Mouse (Mus musculus): ENCODE data around the gene Dcaf1. TPM values are rescaled to one million over a fixed set of nuclear protein-coding genes. Genes with fewer than 3 reads are reported as not detected.

Gene Dcaf1
- polyA plus RNA-seq, 1 experiment from 2014 or later: 19.4 TPM

DNA sequence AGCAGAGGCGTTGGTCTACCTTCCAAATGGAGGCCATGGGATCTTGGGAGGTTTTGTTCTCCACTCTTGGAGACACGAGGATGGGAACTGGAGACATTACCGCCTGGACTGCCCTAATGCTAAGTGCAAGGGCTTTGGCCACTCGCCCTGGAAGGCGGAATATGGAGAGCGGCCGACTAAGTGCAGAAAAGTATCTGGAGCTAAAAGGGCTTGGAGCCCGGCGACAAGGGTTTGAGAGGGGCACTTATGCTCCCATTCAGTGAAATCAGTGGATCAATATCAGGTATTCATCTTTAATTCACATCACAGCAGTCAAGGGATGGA lies 70.8 kb downstream of the Dcaf1 start:
- Histone ChIP-seq H3K27me3 (ENCODE audit: control insufficient read depth, insufficient read depth, low read depth, low read length) (no peaks in the 10 kb centered on the region), H3K9me3 (ENCODE audit: control insufficient read depth, low read length) (no peaks in the 10 kb centered on the region), H3K4me3 (ENCODE audit: low read length) (peak overlapping the region; percentile 84), H3K9ac (ENCODE audit: low read length) (peak overlapping the region; percentile 86), H3K4me2 (ENCODE audit: low read depth, low read length) (peak overlapping the region; percentile 90), H3K27ac (ENCODE audit: low read length) (peak overlapping the region; percentile 97), H3K4me1 (replicated peaks; ENCODE audit: control insufficient read depth, insufficient read depth, low read length) (peaks cover 29% of the 10 kb centered on the region), H3K36me3 (ENCODE audit: control insufficient read depth, insufficient read depth, low read length) (peaks cover 27% of the 10 kb centered on the region)
- 0% methylated on average over 9 of the region's 9 CpGs for WGBS
- ATAC-seq (ENCODE audit: low read depth): no peak; the same call in 1 of the 2 replicates

DNA sequence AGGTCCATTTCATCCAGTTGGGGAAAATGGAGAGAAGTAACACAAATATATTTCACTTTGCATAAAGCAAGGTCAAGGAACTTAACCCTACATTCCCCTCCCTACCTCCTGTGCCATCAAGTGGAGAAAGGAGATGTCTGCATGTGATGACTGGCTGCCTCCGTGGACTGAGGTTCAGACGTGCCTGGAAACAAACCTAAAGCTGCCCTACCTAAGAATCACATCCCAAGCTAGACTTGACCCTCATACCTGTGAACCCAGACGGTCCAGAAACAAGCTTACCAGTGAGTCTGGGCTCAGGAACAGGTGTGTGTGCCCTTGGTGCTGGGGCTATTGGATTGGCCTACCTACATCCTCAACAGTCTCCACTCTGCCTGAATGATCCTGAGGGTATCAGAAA lies 71.7 kb downstream of the Dcaf1 start:
- H3K9me3 ChIP-seq (ENCODE audit: control insufficient read depth, low read length): no peaks in the 10 kb centered on the region

DNA sequence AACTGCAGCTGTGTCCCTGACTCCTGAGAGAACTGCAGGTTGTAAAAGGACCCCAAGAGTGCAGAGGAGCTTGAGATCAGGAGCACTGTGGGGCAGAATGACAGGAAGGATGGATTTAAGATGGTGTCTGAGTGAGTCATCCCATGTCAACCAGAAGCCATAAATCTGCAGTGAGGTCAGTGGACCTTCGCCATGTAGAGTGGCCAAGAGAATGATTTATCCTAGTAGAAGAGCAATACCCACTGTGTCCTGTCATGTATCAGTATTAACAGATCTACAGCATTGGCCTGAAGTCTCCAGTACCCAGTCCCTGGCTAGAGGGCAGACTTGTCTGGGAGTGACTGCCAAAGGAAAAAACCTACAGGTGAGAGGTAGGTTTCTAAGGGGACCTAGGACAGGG lies 77.2 kb downstream of the Dcaf1 start:
- Histone ChIP-seq H3K9me3 (ENCODE audit: control insufficient read depth, low read length) (no peaks in the 10 kb centered on the region), H3K4me2 (ENCODE audit: low read depth, low read length) (no peak overlapping the region), H3K27ac (ENCODE audit: low read length) (no peak overlapping the region), H3K9ac (ENCODE audit: low read length) (no peak overlapping the region), H3K27me3 (ENCODE audit: control insufficient read depth, insufficient read depth, low read depth, low read length) (no peaks in the 10 kb centered on the region), H3K36me3 (ENCODE audit: control insufficient read depth, insufficient read depth, low read length) (no peaks in the 10 kb centered on the region), H3K4me1 (replicated peaks; ENCODE audit: control insufficient read depth, insufficient read depth, low read length) (no peaks in the 10 kb centered on the region), H3K4me3 (ENCODE audit: low read length) (no peak overlapping the region)
- ATAC-seq (ENCODE audit: low read depth): no peak
- 66% methylated on average over 1 of the region's 1 CpGs for WGBS

More for the DNA sequence above, 71.7 kb downstream of the Dcaf1 start:
- Histone ChIP-seq H3K36me3 (ENCODE audit: control insufficient read depth, insufficient read depth, low read length) (peaks cover 21% of the 10 kb centered on the region), H3K9ac (ENCODE audit: low read length) (0 out of 2 replicates have a peak overlapping the region, but pooled peaks have one; percentile 14), H3K4me2 (ENCODE audit: low read depth, low read length) (0 out of 2 replicates have a peak overlapping the region, but pooled peaks have one; percentile 3), H3K27me3 (ENCODE audit: control insufficient read depth, insufficient read depth, low read depth, low read length) (no peaks in the 10 kb centered on the region), H3K27ac (ENCODE audit: low read length) (no peak overlapping the region), H3K4me3 (ENCODE audit: low read length) (no peak overlapping the region), H3K4me1 (replicated peaks; ENCODE audit: control insufficient read depth, insufficient read depth, low read length) (peaks cover 25% of the 10 kb centered on the region)
- 52% methylated on average over 3 of the region's 3 CpGs for WGBS
- no peak for ATAC-seq (ENCODE audit: low read depth)

DNA sequence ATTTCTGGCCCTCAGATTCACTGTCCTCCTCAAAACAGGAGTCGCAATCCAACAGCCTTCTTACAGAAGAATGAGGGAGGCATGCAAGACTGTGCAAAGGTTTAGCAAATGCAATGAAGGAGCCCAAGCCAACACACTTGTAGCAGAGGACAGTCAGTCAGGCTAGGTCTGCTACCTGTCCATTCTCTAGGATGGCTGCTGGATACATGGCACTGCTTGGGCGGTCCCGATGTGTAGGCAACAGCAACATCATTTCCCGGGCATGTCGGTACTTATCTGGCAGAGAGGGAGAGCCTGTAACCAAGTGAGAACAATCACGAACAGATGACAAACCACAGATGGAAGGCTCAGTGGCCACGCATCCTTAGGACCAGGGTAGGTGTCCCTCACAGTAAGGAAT lies 79.9 kb downstream of the Dcaf1 start:
- ATAC-seq (ENCODE audit: low read depth): no peak
- no peak overlapping the region for H3K9ac ChIP-seq (ENCODE audit: low read length)
- H3K36me3 ChIP-seq (ENCODE audit: control insufficient read depth, insufficient read depth, low read length): no peaks in the 10 kb centered on the region
- no peak overlapping the region for H3K4me3 ChIP-seq (ENCODE audit: low read length)
- 84% methylated on average over 7 of the region's 7 CpGs for WGBS
- H3K9me3 ChIP-seq (ENCODE audit: control insufficient read depth, low read length): no peaks in the 10 kb centered on the region
- H3K4me1 ChIP-seq (replicated peaks; ENCODE audit: control insufficient read depth, insufficient read depth, low read length): no peaks in the 10 kb centered on the region
- no peaks in the 10 kb centered on the region for H3K27me3 ChIP-seq (ENCODE audit: control insufficient read depth, insufficient read depth, low read depth, low read length)
- no peak overlapping the region for H3K4me2 ChIP-seq (ENCODE audit: low read depth, low read length)
- no peak overlapping the region for H3K27ac ChIP-seq (ENCODE audit: low read length)

DNA sequence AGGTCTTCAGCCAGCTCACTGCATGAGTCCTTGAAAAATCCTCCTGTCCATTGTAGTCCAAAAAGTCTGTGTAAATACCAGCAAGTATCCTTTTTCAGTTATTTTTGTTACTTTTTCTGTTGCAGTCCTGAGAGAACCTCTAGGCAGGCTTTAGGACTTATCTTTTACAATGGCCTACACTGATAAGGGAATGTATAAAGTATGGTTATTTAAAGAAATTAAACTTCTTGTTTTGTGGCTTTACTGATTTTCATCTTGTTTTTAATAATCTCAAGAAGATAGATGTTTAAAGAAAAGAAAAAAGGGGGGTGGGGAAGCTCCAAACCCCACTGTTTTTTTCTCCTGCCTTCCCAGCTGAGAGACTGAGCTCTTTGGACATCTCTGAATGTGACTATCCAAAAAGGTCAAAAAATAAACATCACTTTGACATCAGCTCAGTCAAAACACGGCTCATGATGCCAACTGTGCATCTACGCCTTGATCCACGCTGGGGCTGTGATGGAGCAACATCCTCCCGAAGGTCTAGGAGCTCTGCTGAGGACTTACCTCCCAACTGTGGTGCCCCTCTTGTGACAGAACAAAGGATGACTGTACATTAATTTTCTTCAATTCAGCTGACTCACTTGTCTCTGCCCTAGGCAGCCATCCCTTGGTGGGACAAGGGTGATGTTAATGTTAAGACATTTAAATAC lies 81.6 kb downstream of the Dcaf1 start:
- H3K27ac ChIP-seq (ENCODE audit: low read length): no peak overlapping the region
- H3K9me3 ChIP-seq (ENCODE audit: control insufficient read depth, low read length): no peaks in the 10 kb centered on the region
- ATAC-seq (ENCODE audit: low read depth): no peak
- H3K4me2 ChIP-seq (ENCODE audit: low read depth, low read length): no peak overlapping the region
- no peak overlapping the region for H3K9ac ChIP-seq (ENCODE audit: low read length)
- no peak overlapping the region for H3K4me3 ChIP-seq (ENCODE audit: low read length)
- H3K4me1 ChIP-seq (replicated peaks; ENCODE audit: control insufficient read depth, insufficient read depth, low read length): no peaks in the 10 kb centered on the region
- no peaks in the 10 kb centered on the region for H3K36me3 ChIP-seq (ENCODE audit: control insufficient read depth, insufficient read depth, low read length)
- no peaks in the 10 kb centered on the region for H3K27me3 ChIP-seq (ENCODE audit: control insufficient read depth, insufficient read depth, low read depth, low read length)
- 68% methylated on average over 4 of the region's 4 CpGs for WGBS

DNA sequence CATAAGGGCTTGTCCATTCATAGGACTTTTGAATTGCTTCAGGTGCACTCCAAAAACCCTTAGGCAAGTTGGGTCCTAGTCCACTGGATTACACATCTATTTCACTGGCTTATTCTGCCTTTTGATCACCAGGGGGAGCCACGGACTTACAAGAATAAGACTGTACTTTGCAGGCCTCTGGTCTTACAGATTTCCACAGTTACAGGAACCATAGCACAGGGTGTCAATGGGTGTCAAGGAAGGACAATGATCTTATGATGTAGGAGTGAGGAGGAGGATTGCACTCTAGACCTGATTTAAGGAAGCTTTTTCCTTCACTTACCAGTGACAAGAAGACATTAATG lies 82.1 kb downstream of the Dcaf1 start:
- Histone ChIP-seq H3K36me3 (ENCODE audit: control insufficient read depth, insufficient read depth, low read length) (no peaks in the 10 kb centered on the region), H3K4me3 (ENCODE audit: low read length) (no peak overlapping the region), H3K4me2 (ENCODE audit: low read depth, low read length) (no peak overlapping the region), H3K9me3 (ENCODE audit: control insufficient read depth, low read length) (no peaks in the 10 kb centered on the region), H3K27ac (ENCODE audit: low read length) (no peak overlapping the region), H3K27me3 (ENCODE audit: control insufficient read depth, insufficient read depth, low read depth, low read length) (no peaks in the 10 kb centered on the region), H3K9ac (ENCODE audit: low read length) (no peak overlapping the region), H3K4me1 (replicated peaks; ENCODE audit: control insufficient read depth, insufficient read depth, low read length) (peaks cover 2% of the 10 kb centered on the region; the same call in 1 of the 2 replicates)
- peak; percentile 47; the same call in 1 of the 2 replicates for ATAC-seq (ENCODE audit: low read depth)
- 3% methylated on average over 1 of the region's 1 CpGs for WGBS

DNA sequence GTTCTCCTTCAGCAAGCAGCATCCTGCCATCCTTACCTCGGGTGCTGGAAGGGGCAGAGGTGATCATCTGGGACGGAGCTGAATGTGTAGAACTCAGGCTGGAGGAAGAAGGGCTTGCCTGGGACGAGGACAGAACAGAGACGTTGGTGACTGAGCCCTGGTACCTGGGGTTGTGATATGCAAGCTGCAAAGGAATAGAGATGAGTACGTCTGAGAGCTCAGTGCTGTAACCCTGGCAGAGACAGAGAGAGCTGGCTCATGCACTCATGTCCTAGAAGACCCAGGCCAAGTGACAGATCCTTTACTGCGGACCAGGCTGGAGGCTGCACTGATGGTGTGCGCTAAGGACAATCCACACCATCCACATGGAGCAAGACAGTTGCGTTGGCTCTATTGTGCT lies 84.9 kb downstream of the Dcaf1 start:
- 79% methylated on average over 8 of the region's 8 CpGs for WGBS
- no peak overlapping the region for H3K4me3 ChIP-seq (ENCODE audit: low read length)
- H3K27me3 ChIP-seq (ENCODE audit: control insufficient read depth, insufficient read depth, low read depth, low read length): no peaks in the 10 kb centered on the region
- no peaks in the 10 kb centered on the region for H3K36me3 ChIP-seq (ENCODE audit: control insufficient read depth, insufficient read depth, low read length)
- no peak overlapping the region for H3K4me2 ChIP-seq (ENCODE audit: low read depth, low read length)
- peaks cover 5% of the 10 kb centered on the region; the same call in 1 of the 2 replicates for H3K4me1 ChIP-seq (replicated peaks; ENCODE audit: control insufficient read depth, insufficient read depth, low read length)
- ATAC-seq (ENCODE audit: low read depth): no peak
- no peaks in the 10 kb centered on the region for H3K9me3 ChIP-seq (ENCODE audit: control insufficient read depth, low read length)
- no peak overlapping the region for H3K27ac ChIP-seq (ENCODE audit: low read length)
- H3K9ac ChIP-seq (ENCODE audit: low read length): no peak overlapping the region

DNA sequence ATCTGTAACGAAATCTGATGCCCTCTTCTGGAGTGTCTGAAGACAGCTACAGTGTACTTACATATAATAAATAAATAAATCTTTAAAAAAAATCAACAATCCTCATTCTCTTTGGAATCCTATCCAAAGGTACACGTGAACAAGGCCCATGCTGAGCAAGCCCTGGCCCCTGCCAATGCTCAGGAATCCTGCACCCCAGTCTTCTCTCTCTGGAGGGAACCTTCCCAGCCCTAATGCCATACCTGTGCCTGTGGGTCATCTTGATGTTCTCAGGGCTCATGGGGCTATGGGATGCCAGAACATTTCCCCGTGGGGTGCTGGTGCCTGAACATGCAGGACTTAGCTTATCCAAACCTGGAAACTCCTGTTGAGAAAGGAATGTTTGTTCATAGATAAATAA lies 86.5 kb downstream of the Dcaf1 start:
- ATAC-seq (ENCODE audit: low read depth): no peak

DNA sequence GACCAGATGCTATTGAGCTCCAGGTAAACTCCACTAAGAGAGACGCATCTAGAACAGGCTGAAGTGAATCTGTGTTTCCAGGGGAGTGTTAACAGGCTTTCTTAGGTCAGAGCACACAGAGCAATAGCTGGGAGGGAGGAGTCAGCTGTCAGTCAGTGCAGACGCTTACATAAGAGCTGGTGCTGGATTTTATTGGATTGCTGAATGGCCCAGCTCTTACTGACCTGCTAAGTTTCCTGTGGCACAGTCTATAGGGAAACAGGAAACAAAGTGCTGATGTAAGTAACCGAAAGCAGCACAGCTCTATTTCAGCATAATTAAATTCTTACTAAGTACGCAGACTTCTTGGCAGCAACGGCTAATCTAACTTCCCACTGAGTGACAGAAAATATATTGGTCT lies 87.0 kb downstream of the Dcaf1 start:
- Histone ChIP-seq H3K4me3 (ENCODE audit: low read length) (no peak overlapping the region), H3K27me3 (ENCODE audit: control insufficient read depth, insufficient read depth, low read depth, low read length) (no peaks in the 10 kb centered on the region), H3K27ac (ENCODE audit: low read length) (no peak overlapping the region), H3K9me3 (ENCODE audit: control insufficient read depth, low read length) (no peaks in the 10 kb centered on the region), H3K9ac (ENCODE audit: low read length) (no peak overlapping the region), H3K4me1 (replicated peaks; ENCODE audit: control insufficient read depth, insufficient read depth, low read length) (peaks cover 5% of the 10 kb centered on the region; the same call in 1 of the 2 replicates), H3K4me2 (ENCODE audit: low read depth, low read length) (no peak overlapping the region), H3K36me3 (ENCODE audit: control insufficient read depth, insufficient read depth, low read length) (no peaks in the 10 kb centered on the region)
- ATAC-seq (ENCODE audit: low read depth): peak; percentile 38; the same call in 1 of the 2 replicates
- 30% methylated on average over 5 of the region's 5 CpGs for WGBS

More for the DNA sequence above, 86.5 kb downstream of the Dcaf1 start:
- Histone ChIP-seq H3K27ac (ENCODE audit: low read length) (no peak overlapping the region), H3K4me1 (replicated peaks; ENCODE audit: control insufficient read depth, insufficient read depth, low read length) (peaks cover 5% of the 10 kb centered on the region; the same call in 1 of the 2 replicates), H3K4me2 (ENCODE audit: low read depth, low read length) (no peak overlapping the region), H3K27me3 (ENCODE audit: control insufficient read depth, insufficient read depth, low read depth, low read length) (no peaks in the 10 kb centered on the region), H3K4me3 (ENCODE audit: low read length) (no peak overlapping the region), H3K36me3 (ENCODE audit: control insufficient read depth, insufficient read depth, low read length) (no peaks in the 10 kb centered on the region), H3K9ac (ENCODE audit: low read length) (no peak overlapping the region), H3K9me3 (ENCODE audit: control insufficient read depth, low read length) (no peaks in the 10 kb centered on the region)
- WGBS: 69% methylated on average over 3 of the region's 3 CpGs
